Mouse (Mus musculus) stomach, postnatal 0 days (tissue): Measurements from ENCODE around the gene Gfm1. TPM values are rescaled to one million over a fixed set of nuclear protein-coding genes. Genes with fewer than 3 reads are reported as not detected.

Experiments
- ATAC-seq: fragments of 200-750 bp; cut with Nextera tagmentation; 2 replicates; pipeline ENCODE4 v1.8.0; 2017; ENCODE audit not compliant: low FRiP score, low TSS enrichment
- DNase-seq: peaks from one replicate; pipeline ENCODE4 v3.0.0-alpha.2; 2016; ENCODE audit warnings: low spot score
- H3K27ac ChIP-seq: fragments of 300-500 bp; sonication (generic); replicated peaks from 2 replicates; pipeline ENCODE4 v1.5.1; 2014; ENCODE audit warnings: mild to moderate bottlenecking, control low read depth
- H3K27me3 ChIP-seq: fragments of 300-500 bp; sonication (generic); 2 replicates; pipeline ENCODE4 v1.6.1; 2014; ENCODE audit warnings: low read length; ENCODE audit not compliant: control insufficient read depth, insufficient read depth
- H3K36me3 ChIP-seq: fragments of 300-500 bp; sonication (generic); 2 replicates; pipeline ENCODE4 v1.6.1; 2014; ENCODE audit warnings: low read length, mixed read lengths; ENCODE audit not compliant: control insufficient read depth, insufficient read depth
- H3K4me1 ChIP-seq: fragments of 300-500 bp; sonication (generic); replicated peaks from 2 replicates; pipeline ENCODE4 v1.6.1; 2014; ENCODE audit warnings: antibody characterized with exemption; ENCODE audit not compliant: control insufficient read depth, insufficient read depth
- H3K4me2 ChIP-seq: fragments of 300-500 bp; sonication (generic); replicated peaks from 2 replicates; pipeline ENCODE4 v1.6.1; 2014; ENCODE audit warnings: low read depth, mild to moderate bottlenecking, control low read depth, moderate library complexity
- H3K4me3 ChIP-seq: fragments of 300-500 bp; sonication (generic); 2 replicates; pipeline ENCODE4 v1.5.1; 2014; ENCODE audit warnings: low read depth, low read length, control low read depth
- H3K9ac ChIP-seq: fragments of 300-500 bp; sonication (generic); 2 replicates; pipeline ENCODE4 v1.6.1; 2014; ENCODE audit warnings: mild to moderate bottlenecking, low read length, control low read depth, mixed read lengths
- H3K9me3 ChIP-seq: fragments of 300-500 bp; sonication (generic); 2 replicates; pipeline ENCODE4 v1.6.1; 2016; ENCODE audit warnings: low read length; ENCODE audit not compliant: control insufficient read depth
- CTCF ChIP-seq: IDR thresholded peaks from 2 replicates; pipeline ENCODE4 v1.5.1; 2016; ENCODE audit warnings: antibody characterized with exemption, low read depth, mild to moderate bottlenecking, moderate library complexity
- EP300 ChIP-seq: optimal IDR thresholded peaks from 2 replicates; pipeline ENCODE3; 2016; ENCODE audit warnings: antibody characterized with exemption
- WGBS: fragments of 180-500 bp; shearing (Covaris S2); extraction: QIAGEN DNeasy Blood & Tissue Kit; methylation state at CpG from one replicate; pipeline ENCODE4 v1.1.7; 2014; 5-methylcytosine and 5-hydroxymethylcytosine counted together
- polyA plus RNA-seq: library from polyadenylated mRNA; unstranded; fragments of >200 nt; fragmentation: Nextera tagmentation; extraction: Ambion mirVana; gene quantifications from 2 replicates; pipeline ENCODE4 v1.2.1, GENCODE M21; 2015

Gene Gfm1
- 27.9 and 28.2 TPM in 2 replicates for polyA plus RNA-seq

GRCm38 (mm10) chr3:67429999-67430380 lies at the start of gene Gfm1:
TSS of gene Gfm1 (plus strand) at chr3:67430096.
- Histone ChIP-seq H3K4me2 (peak within 1 kb of the TSS; percentile 80), H3K4me1 (no peaks in the 10 kb centered on the region), H3K36me3 (no peaks in the 10 kb centered on the region), H3K9me3 (no peaks in the 10 kb centered on the region), H3K27ac (0 out of 2 replicates have a peak within 1 kb of the TSS, but pooled peaks have one; percentile 35), H3K4me3 (peak within 1 kb of the TSS; percentile 89), H3K9ac (peak within 1 kb of the TSS; percentile 85), H3K27me3 (no peaks in the 10 kb centered on the region)
- TF ChIP-seq EP300 (no peak), CTCF (peak; percentile 96)
- under 1% methylated on average over 24 of the region's 24 CpGs for whole genome bisulfite sequencing
- ATAC-seq, result peak; percentile 96
- peak; percentile 90 for DNase-seq

- H3K4me1 ChIP-seq, result no peaks in the 10 kb centered on the region
- H3K27me3 ChIP-seq, result no peaks in the 10 kb centered on the region
- H3K4me3 ChIP-seq, result peak overlapping the region; percentile 89
- ATAC-seq, result peak; percentile 62
- 29% methylated on average over 8 of the region's 8 CpGs for WGBS
- H3K36me3 ChIP-seq, result no peaks in the 10 kb centered on the region
- H3K9ac ChIP-seq, result peak overlapping the region; percentile 85; the same call in 1 of the 2 replicates
- no peak overlapping the region for H3K27ac ChIP-seq
- no peaks in the 10 kb centered on the region for H3K9me3 ChIP-seq
- TF ChIP-seq CTCF, result peak; percentile 30; the same call in 1 of the 2 replicates
- no peak for TF ChIP-seq EP300
- no peak for DNase-seq
- peak overlapping the region; percentile 80 for H3K4me2 ChIP-seq
Observed at GRCm38 (mm10) chr3:67429338-67429998, 428 bp upstream of the Gfm1 start.

GRCm38 (mm10) chr3:67434011-67434410 lies 4.1 kb downstream of the Gfm1 start:
- Histone ChIP-seq H3K4me2 (no peak overlapping the region), H3K27me3 (no peaks in the 10 kb centered on the region), H3K9me3 (no peaks in the 10 kb centered on the region), H3K27ac (no peak overlapping the region), H3K9ac (no peak overlapping the region), H3K4me3 (no peak overlapping the region), H3K4me1 (no peaks in the 10 kb centered on the region), H3K36me3 (peaks cover 6% of the 10 kb centered on the region; the same call in 1 of the 2 replicates)
- WGBS, result 94% methylated on average over 6 of the region's 6 CpGs
- no peak for TF ChIP-seq EP300
- TF ChIP-seq CTCF, result no peak
- ATAC-seq (no peak), DNase-seq (no peak)

GRCm38 (mm10) chr3:67447143-67447542 lies 17.2 kb downstream of the Gfm1 start:
- H3K4me3 ChIP-seq, result no peak overlapping the region
- H3K27me3 ChIP-seq, result no peaks in the 10 kb centered on the region
- peaks cover 13% of the 10 kb centered on the region; the same call in 1 of the 2 replicates for H3K36me3 ChIP-seq
- no peak overlapping the region for H3K4me2 ChIP-seq
- WGBS, result 91% methylated on average over 2 of the region's 2 CpGs
- no peaks in the 10 kb centered on the region for H3K9me3 ChIP-seq
- no peak for TF ChIP-seq EP300
- peak; percentile 49 for TF ChIP-seq CTCF
- no peak for ATAC-seq
- no peak for DNase-seq
- no peak overlapping the region for H3K27ac ChIP-seq
- no peaks in the 10 kb centered on the region for H3K4me1 ChIP-seq
- no peak overlapping the region for H3K9ac ChIP-seq

GRCm38 (mm10) chr3:67449660-67450059 lies 19.8 kb downstream of the Gfm1 start:
- peaks cover 21% of the 10 kb centered on the region; the same call in 1 of the 2 replicates for H3K36me3 ChIP-seq
- WGBS, result 85% methylated on average over 21 of the region's 21 CpGs
- H3K27me3 ChIP-seq, result no peaks in the 10 kb centered on the region
- no peak overlapping the region for H3K9ac ChIP-seq
- H3K27ac ChIP-seq, result no peak overlapping the region
- no peak for ATAC-seq
- no peak overlapping the region for H3K4me2 ChIP-seq
- TF ChIP-seq CTCF, result no peak
- TF ChIP-seq EP300, result no peak
- H3K9me3 ChIP-seq, result no peaks in the 10 kb centered on the region
- no peak overlapping the region for H3K4me3 ChIP-seq
- no peak for DNase-seq
- no peaks in the 10 kb centered on the region for H3K4me1 ChIP-seq

- no peaks in the 10 kb centered on the region for H3K27me3 ChIP-seq
- H3K4me3 ChIP-seq, result no peak overlapping the region
- H3K9me3 ChIP-seq, result no peaks in the 10 kb centered on the region
- no peak for DNase-seq
- no peak overlapping the region for H3K27ac ChIP-seq
- no peak for TF ChIP-seq EP300
- ATAC-seq, result no peak
- H3K4me1 ChIP-seq, result no peaks in the 10 kb centered on the region
- no peak overlapping the region for H3K4me2 ChIP-seq
- 59% methylated on average over 5 of the region's 5 CpGs for WGBS
- H3K36me3 ChIP-seq, result peaks cover 23% of the 10 kb centered on the region; the same call in 1 of the 2 replicates
- H3K9ac ChIP-seq, result no peak overlapping the region
Observed at GRCm38 (mm10) chr3:67450601-67451210, 20.8 kb downstream of the Gfm1 start.
